11 mouse cellular contexts compared by ENCODE assay signal in the genomic region with DNA sequence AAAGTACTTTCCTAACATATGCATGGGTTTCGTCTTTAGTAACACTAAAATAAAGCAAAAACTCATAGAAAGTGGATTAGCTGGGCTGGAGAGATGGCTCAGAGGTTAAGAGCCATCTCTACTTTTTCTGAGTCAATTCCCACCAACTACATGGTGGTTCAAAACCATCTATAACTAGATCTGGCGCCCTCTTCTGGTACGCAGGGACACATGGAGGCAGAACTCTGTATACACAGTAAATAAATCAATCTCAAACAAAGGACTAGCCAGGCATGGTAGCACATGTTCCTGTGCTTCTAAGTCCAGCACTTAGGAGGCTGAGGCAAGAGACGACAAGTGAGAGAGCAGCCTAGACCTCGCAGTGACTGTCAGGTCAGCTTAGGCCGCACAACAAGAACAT. TPM values are rescaled to one million over a fixed set of nuclear protein-coding genes. Genes with fewer than 3 reads are reported as not detected.
A peak's percentile ranks its signal among the peaks of the same experiment; 100 is the strongest.
DNase-seq lines count a peak whose midpoint lies in the region; ATAC-seq and TF ChIP-seq lines count a peak whose summit lies in the region.
"Not testable (repeated sequence)": the region's sequence is repeated elsewhere in the genome, so short reads cannot be mapped to it uniquely, and the experiment has no call there.
"Had no signal": no experiment of that assay in that cellular context is flagged by ENCODE, and none has a peak within 500 bp of the region (broad histone marks: within the 10 kb centered on the region; RNA-seq: fewer than 3 reads in every experiment).

No protein-coding gene starts in this region.

- peak; percentile 18 for ATAC-seq in CD4-positive, CD25-positive, alpha-beta regulatory T cell, adult 4 months
- ATAC-seq in common myeloid progenitor, adult 5-6 weeks (replicated peaks; ENCODE audit: low read depth, poor library complexity, severe bottlenecking) = peak; percentile 55
- ATAC-seq in granulocyte monocyte progenitor cell, adult 5-6 weeks (replicated peaks; ENCODE audit: poor library complexity, severe bottlenecking) = peak; percentile 38; the same call in 1 of the 2 replicates
- peak; percentile 20 for ATAC-seq in inflammation-experienced regulatory T-cells, adult 6 months
- ATAC-seq in liver, postnatal 0 days = peak; percentile 49; the same call in 1 of the 2 replicates
- peak; percentile 51; the same call in 1 of the 2 replicates for ATAC-seq in megakaryocyte progenitor cell, adult 5-6 weeks (replicated peaks; ENCODE audit: poor library complexity)
- peak; percentile 35; the same call in 1 of the 2 replicates for ATAC-seq in neutrophil, adult 5-6 weeks (ENCODE audit: extremely low read depth, insufficient number of reproducible peaks, low FRiP score, poor library complexity, severe bottlenecking)

- H3K9me3 ChIP-seq in liver, postnatal 0 days (ENCODE audit: low read length) = not testable (repeated sequence)

- not testable (repeated sequence) for H3K27me3 ChIP-seq in liver, postnatal 0 days (ENCODE audit: insufficient read depth, low read length)

- H3K4me1 ChIP-seq in liver, postnatal 0 days (ENCODE audit: insufficient read depth) = not testable (repeated sequence)

- TF ChIP-seq CTCF in liver, postnatal 0 days (IDR thresholded peaks at IDR 0.05; ENCODE audit: low read depth) = not testable (repeated sequence)

- not testable (repeated sequence) for TF ChIP-seq EP300 in liver, postnatal 0 days (IDR thresholded peaks at IDR 0.05; ENCODE audit: low read depth)

- H3K27ac ChIP-seq in liver, postnatal 0 days (ENCODE audit: low read depth) = not testable (repeated sequence)

- not testable (repeated sequence) for H3K9ac ChIP-seq in liver, postnatal 0 days (replicated peaks)

- 45% methylated on average over 2 of the region's 6 CpGs for WGBS in liver, postnatal 0 days (ENCODE audit: insufficient replicate concordance)

- DNase-seq in liver, postnatal 0 days = not testable (repeated sequence)

- not testable (repeated sequence) for H3K4me3 ChIP-seq in liver, postnatal 0 days (ENCODE audit: low read depth, low read length)

- H3K4me2 ChIP-seq in liver, postnatal 0 days (ENCODE audit: low read depth, low read length) = not testable (repeated sequence)

- H3K36me3 ChIP-seq in liver, postnatal 0 days (replicated peaks; ENCODE audit: insufficient read depth, low read length) = not testable (repeated sequence)

RNA-seq across cellular contexts. Expression of a gene that starts 4.9 kb away (rescaled TPM):
- 10 to 100 TPM; 88.2 to 89.2 TPM for polyA plus RNA-seq in CD4-positive, CD25-positive, alpha-beta regulatory T cell, adult 4 months (2017; shearing (Covaris generic))
- 51.2 and 61.1 TPM in 2 replicates for total RNA-seq in common myeloid progenitor, adult 5-6 weeks (2017)
- 23.3 and 30.9 TPM in 2 replicates for total RNA-seq in granulocyte monocyte progenitor cell, adult 5-6 weeks (2014; fragmentation: Nextera tagmentation)
- 45.9 and 52.2 TPM in 2 replicates for total RNA-seq in granulocyte monocyte progenitor cell, adult 5-6 weeks (2017)
- 100 to 1,000 TPM in 1 of 3 experiments, 10 to 100 TPM in 2; 80.6 to 133 (median 99.1) TPM for polyA plus RNA-seq in inflammation-experienced regulatory T-cells, adult 6 months (2017; shearing (Covaris generic))
- polyA plus RNA-seq in liver, postnatal 0 days (2015; fragmentation: Nextera tagmentation; extraction: Ambion mirVana) = 13.2 and 13.9 TPM in 2 replicates
- total RNA-seq in megakaryocyte progenitor cell, adult 5-6 weeks (2015) = 34.8 and 37.2 TPM in 2 replicates
- 39.6 and 51.1 TPM in 2 replicates for total RNA-seq in megakaryocyte progenitor cell, adult 5-6 weeks (2017)
- 120 and 128 TPM in 2 replicates for total RNA-seq in neutrophil, adult 5-6 weeks (2017)

RNA-seq across cellular contexts. Expression of a gene that starts 12.4 kb away (rescaled TPM):
- under 1 TPM in 1 of 2 experiments, not detected in 1; 0.33 TPM for polyA plus RNA-seq in CD4-positive, CD25-positive, alpha-beta regulatory T cell, adult 4 months (2017; shearing (Covaris generic))
- 1.4 and 1.8 TPM in 2 replicates for total RNA-seq in common myeloid progenitor, adult 5-6 weeks (2017)
- not detected in 2 replicates for total RNA-seq in granulocyte monocyte progenitor cell, adult 5-6 weeks (2014; fragmentation: Nextera tagmentation)
- 0.26 and 0.60 TPM in 2 replicates for total RNA-seq in granulocyte monocyte progenitor cell, adult 5-6 weeks (2017)
- polyA plus RNA-seq in inflammation-experienced regulatory T-cells, adult 6 months (2017; shearing (Covaris generic)) = under 1 TPM in 1 of 3 experiments, not detected in 2; 0.62 TPM
- polyA plus RNA-seq in liver, postnatal 0 days (2015; fragmentation: Nextera tagmentation; extraction: Ambion mirVana) = not detected in 2 replicates
- total RNA-seq in megakaryocyte progenitor cell, adult 5-6 weeks (2015) = not detected in 2 replicates
- total RNA-seq in megakaryocyte progenitor cell, adult 5-6 weeks (2017) = 0.74 and 1.5 TPM in 2 replicates
- total RNA-seq in neutrophil, adult 5-6 weeks (2017) = 2.0 and 4.2 TPM in 2 replicates
- total RNA-seq: adrenal gland, postnatal 14 days had no signal

RNA-seq across cellular contexts. Expression of a gene that starts 15.9 kb away (rescaled TPM):
- polyA plus RNA-seq in CD4-positive, CD25-positive, alpha-beta regulatory T cell, adult 4 months (2017; shearing (Covaris generic)) = 100 to 1,000 TPM; 114 to 126 TPM
- 76.4 and 129 TPM in 2 replicates for total RNA-seq in common myeloid progenitor, adult 5-6 weeks (2017)
- 103 and 133 TPM in 2 replicates for total RNA-seq in granulocyte monocyte progenitor cell, adult 5-6 weeks (2014; fragmentation: Nextera tagmentation)
- 78.2 and 90.6 TPM in 2 replicates for total RNA-seq in granulocyte monocyte progenitor cell, adult 5-6 weeks (2017)
- 100 to 1,000 TPM; 130 to 261 (median 152) TPM for polyA plus RNA-seq in inflammation-experienced regulatory T-cells, adult 6 months (2017; shearing (Covaris generic))
- 54.3 and 56.0 TPM in 2 replicates for polyA plus RNA-seq in liver, postnatal 0 days (2015; fragmentation: Nextera tagmentation; extraction: Ambion mirVana)
- 102 and 117 TPM in 2 replicates for total RNA-seq in megakaryocyte progenitor cell, adult 5-6 weeks (2015)
- total RNA-seq in megakaryocyte progenitor cell, adult 5-6 weeks (2017) = 106 and 130 TPM in 2 replicates
- total RNA-seq in neutrophil, adult 5-6 weeks (2017) = 96.9 and 98.5 TPM in 2 replicates

RNA-seq across cellular contexts. Expression of a gene that starts 20.0 kb away (rescaled TPM):
- 100 to 1,000 TPM; 677 to 841 TPM for polyA plus RNA-seq in CD4-positive, CD25-positive, alpha-beta regulatory T cell, adult 4 months (2017; shearing (Covaris generic))
- 300 and 324 TPM in 2 replicates for total RNA-seq in common myeloid progenitor, adult 5-6 weeks (2017)
- 530 and 577 TPM in 2 replicates for total RNA-seq in granulocyte monocyte progenitor cell, adult 5-6 weeks (2014; fragmentation: Nextera tagmentation)
- 211 and 218 TPM in 2 replicates for total RNA-seq in granulocyte monocyte progenitor cell, adult 5-6 weeks (2017)
- polyA plus RNA-seq in inflammation-experienced regulatory T-cells, adult 6 months (2017; shearing (Covaris generic)) = 1,000 to 10,000 TPM in 1 of 3 experiments, 100 to 1,000 TPM in 2; 695 to 1,210 (median 882) TPM
- polyA plus RNA-seq in liver, postnatal 0 days (2015; fragmentation: Nextera tagmentation; extraction: Ambion mirVana) = 264 and 266 TPM in 2 replicates
- total RNA-seq in megakaryocyte progenitor cell, adult 5-6 weeks (2015) = 273 and 317 TPM in 2 replicates
- total RNA-seq in megakaryocyte progenitor cell, adult 5-6 weeks (2017) = 230 and 255 TPM in 2 replicates
- total RNA-seq in neutrophil, adult 5-6 weeks (2017) = 101 and 116 TPM in 2 replicates

RNA-seq across cellular contexts. Expression of a gene that starts 24.9 kb away (rescaled TPM):
- 1 to 10 TPM; 1.6 to 1.7 TPM for polyA plus RNA-seq in CD4-positive, CD25-positive, alpha-beta regulatory T cell, adult 4 months (2017; shearing (Covaris generic))
- total RNA-seq in common myeloid progenitor, adult 5-6 weeks (2017) = not detected in 2 replicates
- not detected in 2 replicates for total RNA-seq in granulocyte monocyte progenitor cell, adult 5-6 weeks (2014; fragmentation: Nextera tagmentation)
- not detected in 2 replicates for total RNA-seq in granulocyte monocyte progenitor cell, adult 5-6 weeks (2017)
- polyA plus RNA-seq in inflammation-experienced regulatory T-cells, adult 6 months (2017; shearing (Covaris generic)) = 1 to 10 TPM in 1 of 3 experiments, under 1 TPM in 2; 0.63 to 1.8 (median 0.65) TPM
- 1.9 and 2.1 TPM in 2 replicates for polyA plus RNA-seq in liver, postnatal 0 days (2015; fragmentation: Nextera tagmentation; extraction: Ambion mirVana)
- total RNA-seq in megakaryocyte progenitor cell, adult 5-6 weeks (2015) = 0.39 and 0.42 TPM in 2 replicates
- not detected in 2 replicates for total RNA-seq in megakaryocyte progenitor cell, adult 5-6 weeks (2017)
- 36.3 and 45.4 TPM in 2 replicates for total RNA-seq in neutrophil, adult 5-6 weeks (2017)
- total RNA-seq: forebrain, postnatal 0 days; MEL had no signal
- polyA plus RNA-seq: cerebellum, adult 2 months had no signal
